Mouse (Mus musculus) Muller cell, postnatal 12 days (primary cell): ENCODE data around the gene Cux2.

Experiments
- DNase-seq: peaks from one replicate; pipeline ENCODE4 v3.0.0-alpha.2; 2015; ENCODE audit errors: inconsistent ontology term

Gene Cux2

DNA sequence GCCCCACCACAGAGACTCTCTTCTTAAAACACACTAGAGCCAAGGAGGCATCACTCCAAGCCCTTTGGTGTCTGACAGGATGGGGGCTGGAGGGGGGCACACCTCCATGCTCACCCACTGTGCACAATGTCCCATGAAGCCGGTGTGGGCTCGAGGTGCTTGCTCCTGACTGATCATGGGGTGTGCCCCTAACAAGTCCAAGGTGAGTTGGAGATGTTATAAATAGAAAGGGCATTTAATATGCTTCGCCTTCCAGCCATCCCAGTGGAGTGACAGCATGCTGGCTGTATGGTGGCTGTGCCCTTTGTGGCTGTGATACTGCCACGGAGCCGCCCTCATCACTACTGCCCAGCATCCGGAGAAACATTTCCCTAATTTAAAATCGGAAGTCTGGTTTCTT lies 87.5 kb downstream of the Cux2 start:
- no peak for DNase-seq

- DNase-seq, result no peak
Observed at GRCm38 (mm10) chr5:121961256-121961655, 88.6 kb downstream of the Cux2 start.

GRCm38 (mm10) chr5:121959688-121960087 lies 90.2 kb downstream of the Cux2 start:
- DNase-seq, result peak; percentile 33

GRCm38 (mm10) chr5:121958551-121958950 lies 91.4 kb downstream of the Cux2 start:
- DNase-seq, result no peak

DNA sequence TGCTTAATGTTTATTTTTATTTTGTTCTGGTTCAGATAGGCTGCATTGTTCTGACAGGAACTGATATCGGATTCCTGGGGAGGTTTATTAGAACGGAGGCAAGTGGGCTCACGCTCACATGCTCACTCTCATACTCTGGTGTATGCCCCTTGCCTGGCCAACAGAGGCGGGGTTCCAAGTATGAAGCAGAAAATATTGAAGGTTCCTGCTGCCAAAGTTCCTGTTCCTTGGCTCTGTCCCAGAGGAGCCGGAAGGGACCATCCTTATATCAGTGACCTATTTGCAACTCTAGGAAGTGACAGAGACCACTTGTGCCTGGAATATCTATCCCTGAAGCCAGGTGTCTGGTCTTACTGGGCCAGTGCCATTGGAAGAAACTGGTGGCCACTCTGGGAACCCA lies 94.1 kb downstream of the Cux2 start:
- DNase-seq, result no peak

- no peak for DNase-seq
Observed at GRCm38 (mm10) chr5:121950175-121950574, 99.7 kb downstream of the Cux2 start.

DNA sequence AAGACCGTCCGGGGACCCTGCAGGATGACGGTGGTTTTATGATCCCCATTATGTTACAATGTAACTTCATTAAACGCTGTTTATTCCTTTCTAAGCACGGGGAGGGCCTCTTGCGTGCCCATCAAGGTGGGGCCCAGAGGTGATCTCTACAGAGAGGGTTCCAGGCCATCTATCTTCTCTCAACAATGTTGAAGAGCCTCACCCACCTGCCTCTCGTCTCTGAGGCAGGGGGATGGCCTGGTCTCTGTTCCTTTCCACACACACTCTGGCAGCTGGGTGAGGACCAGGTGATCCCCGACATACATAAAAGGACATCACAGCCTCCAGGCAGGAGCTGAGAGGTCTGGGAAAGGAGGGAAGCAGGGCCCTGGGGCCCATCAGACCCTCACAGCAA lies 100.9 kb downstream of the Cux2 start:
- DNase-seq, result no peak

DNA sequence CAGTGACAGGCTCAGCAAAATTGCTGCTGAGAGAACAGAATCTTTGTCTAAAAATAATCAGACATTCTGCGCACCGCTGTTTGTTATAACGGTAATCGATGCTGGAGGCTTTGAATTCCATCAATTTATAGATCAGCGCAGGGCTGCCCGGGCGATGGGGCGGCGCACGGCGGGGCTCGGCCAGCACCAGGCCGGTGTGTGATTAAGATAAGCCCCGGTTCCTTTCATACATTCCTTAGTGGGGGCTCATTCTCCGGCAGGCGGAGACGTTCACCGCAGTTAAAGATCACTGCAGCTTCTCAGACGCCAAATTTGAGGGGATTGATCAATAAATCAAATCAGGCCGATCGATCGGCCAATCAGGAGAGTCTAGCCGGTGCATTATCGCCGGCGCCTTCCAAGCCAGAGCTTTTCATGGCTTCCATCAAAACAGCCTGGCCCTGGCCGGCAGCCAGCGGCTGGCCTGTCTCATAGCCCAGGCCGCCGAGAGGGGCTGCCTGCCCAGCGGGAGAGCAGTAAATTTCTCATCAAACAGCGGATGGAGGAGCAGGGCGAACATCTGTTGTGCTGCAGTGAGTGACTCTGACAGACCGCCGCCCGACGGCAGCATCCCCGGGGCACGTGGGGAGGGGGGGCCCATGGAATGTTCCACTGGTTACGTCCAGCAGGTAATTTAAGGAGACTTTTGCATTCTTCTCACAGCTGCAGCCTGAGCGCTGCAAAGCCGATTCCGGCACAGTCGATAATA lies 101.4 kb downstream of the Cux2 start:
- DNase-seq, result peak; percentile 80

GRCm38 (mm10) chr5:121946657-121947245 lies 103.2 kb downstream of the Cux2 start:
- DNase-seq, result no peak

GRCm38 (mm10) chr5:121945819-121946218 lies 104.1 kb downstream of the Cux2 start:
- DNase-seq, result no peak

DNA sequence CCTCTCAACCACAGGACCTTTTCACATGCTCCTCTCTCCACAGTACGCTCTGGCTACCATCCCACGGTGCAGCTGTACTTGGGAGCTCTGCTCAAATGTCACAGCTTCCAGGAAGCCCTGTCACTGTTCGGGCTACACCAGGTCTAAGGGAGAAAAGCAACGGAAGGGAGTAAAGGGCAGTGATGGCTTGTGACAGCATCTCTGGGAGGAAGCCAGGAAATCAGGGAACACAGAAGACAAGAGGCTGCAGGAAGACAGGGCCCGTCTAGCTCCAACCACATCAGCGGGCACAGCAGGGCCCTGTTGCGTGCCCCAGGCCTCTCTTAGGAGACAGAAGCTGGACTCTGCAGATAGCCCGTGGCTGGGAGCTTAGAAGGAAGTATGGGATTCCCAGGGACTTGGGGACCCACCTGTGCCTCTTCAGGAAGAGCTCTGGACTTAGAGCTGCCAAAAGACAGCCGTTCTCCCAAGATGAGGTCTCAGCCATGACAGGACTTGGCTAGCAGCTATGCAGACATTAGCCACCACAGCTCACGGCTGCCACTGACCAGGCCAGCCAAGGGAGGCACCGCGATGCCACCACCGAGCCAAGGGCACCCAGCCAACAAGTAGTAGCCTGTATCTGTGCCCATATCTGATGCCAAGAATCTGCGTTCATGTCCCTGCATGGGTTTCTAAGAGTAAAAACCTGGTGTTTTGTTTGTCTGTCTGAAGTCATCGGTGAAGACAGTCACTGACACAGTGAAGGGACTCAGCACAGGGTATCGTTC lies 105.7 kb downstream of the Cux2 start:
- peak; percentile 27 for DNase-seq

DNA sequence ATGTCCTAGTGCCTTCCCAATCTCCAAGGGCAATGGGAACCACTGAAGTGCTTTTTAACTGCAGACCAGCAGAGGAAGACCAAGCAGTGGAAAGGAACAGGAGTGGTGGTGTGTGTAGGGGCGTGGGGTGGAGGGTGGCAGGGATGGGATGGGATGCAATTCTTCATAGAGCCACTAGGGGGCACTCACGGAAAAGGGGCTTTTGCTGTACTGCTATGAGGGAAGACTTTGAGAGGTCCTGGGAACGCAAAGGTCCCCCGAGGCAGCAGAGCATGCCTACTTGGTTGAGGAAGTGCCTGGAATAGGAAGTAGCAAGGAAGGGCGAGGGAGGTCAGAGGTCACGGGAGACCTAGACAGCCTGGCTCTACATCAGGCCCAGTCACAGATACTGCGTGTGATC lies 106.4 kb downstream of the Cux2 start:
- DNase-seq, result no peak

GRCm38 (mm10) chr5:121938065-121938849 lies 111.6 kb downstream of the Cux2 start:
- no peak for DNase-seq

DNA sequence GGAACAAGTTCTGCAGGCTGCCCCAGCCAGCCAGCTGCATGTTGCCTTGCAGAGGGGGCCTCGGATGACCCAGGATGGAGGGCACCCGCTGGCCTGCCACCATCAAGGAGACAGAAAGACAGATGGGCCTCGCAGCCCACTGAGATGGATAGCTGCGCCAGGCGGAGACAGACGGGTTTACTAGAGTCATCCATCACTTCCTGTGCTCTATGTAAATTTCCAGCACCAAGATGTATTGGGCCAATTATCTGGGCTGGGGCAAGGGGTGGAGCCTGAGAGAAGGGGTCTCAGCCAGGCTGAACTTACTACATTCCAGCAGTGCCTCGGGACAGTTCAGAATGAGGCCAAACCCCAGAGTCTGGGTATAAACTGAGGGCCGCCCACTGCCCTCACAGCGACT lies 119.6 kb downstream of the Cux2 start:
- DNase-seq, result no peak

DNA sequence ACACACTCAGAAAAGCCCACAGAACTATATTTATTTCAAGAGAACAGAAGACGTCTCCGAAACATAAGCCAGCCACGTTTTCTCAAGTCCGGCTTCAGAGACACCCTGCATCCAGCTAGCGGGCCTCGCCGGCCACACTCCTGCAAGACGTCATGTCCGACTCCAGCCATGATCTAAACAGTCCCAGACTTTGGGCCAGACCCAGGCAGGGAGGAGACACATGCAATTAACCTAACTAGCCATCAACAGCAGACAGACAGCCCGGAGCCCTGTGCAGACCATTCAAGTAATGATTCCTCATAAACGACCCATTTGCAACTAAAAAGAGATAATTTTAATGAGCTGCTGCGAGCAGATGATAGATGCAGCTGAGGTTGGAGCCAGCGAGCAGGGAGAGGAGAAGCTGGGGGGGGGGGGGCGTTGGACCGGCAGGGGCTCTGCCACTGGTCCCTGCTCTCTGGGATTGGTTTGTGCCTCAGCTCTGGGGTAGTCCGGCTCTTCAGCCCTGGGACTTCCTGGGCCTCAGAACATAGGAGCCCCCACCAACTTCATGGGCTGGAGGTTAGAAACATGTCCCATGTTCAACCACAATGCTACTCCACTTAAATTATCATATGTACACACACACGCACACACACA lies 121.4 kb downstream of the Cux2 start:
- peak; percentile 25 for DNase-seq

GRCm38 (mm10) chr5:121926543-121926814 lies 123.4 kb downstream of the Cux2 start:
- peak; percentile 44 for DNase-seq

DNA sequence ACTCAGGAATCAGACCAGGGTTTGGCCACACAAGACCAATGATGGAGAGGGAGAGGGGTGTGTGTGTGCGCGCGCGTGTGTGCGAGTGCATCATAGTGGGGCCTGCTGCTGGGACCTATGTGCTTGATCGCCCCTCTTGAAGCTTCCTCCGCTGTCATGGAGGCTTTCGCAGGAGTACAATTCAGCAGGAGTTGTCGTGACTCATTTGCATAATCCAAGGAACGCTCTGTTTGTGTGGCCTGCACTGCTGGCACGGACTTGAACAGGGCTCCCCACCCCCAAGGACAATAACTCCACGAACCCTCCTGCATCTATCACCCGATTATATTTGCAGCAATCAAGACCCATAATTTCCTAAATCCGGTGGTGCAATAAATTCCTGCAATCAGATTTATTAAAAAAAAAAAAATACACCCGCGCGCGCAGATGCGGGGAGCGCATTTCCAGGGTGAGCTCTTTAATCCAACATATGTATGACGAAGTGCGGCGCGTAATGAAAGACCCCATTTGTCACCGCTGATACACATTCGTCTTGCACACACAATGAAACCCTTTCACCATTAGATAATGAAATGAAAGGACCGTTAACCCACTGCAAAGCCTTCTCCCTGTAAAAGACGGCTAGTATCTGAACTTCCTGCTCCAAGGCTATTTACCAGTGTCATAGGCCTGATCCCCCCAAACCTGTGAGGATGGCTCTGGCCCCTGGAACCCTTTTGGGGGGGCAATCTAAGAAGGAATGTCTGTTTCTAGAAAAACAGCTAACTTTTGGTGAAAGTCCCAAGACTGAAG lies 124.0 kb downstream of the Cux2 start:
- DNase-seq, result no peak

DNA sequence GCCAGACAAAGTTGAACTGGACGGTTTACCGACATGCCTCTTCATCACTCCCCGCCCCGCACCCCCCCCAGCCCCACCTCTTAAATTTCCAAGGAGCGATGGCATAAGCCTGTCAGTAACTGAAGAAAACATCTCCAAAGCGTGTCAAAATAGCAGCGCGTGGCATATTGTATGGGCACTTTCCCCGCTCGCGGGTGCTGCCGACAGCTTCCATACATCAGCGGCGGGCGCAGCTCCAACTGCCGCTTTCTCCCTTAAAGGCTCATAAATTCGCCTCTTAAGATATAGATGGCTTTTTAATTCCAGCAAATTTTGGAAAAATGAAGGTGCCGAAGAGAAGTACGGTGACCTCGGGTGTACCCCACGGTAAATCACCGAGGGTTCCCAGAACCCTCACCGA lies 124.6 kb downstream of the Cux2 start:
- no peak for DNase-seq

- DNase-seq, result no peak
Observed at GRCm38 (mm10) chr5:121924423-121924822, 125.5 kb downstream of the Cux2 start.

GRCm38 (mm10) chr5:121922942-121923826 lies 126.7 kb downstream of the Cux2 start:
- DNase-seq, result no peak
